Mouse (Mus musculus): ENCODE data around the gene Olfr633. TPM values are rescaled to one million over a fixed set of nuclear protein-coding genes. Genes with fewer than 3 reads are reported as not detected.

Gene Olfr633
- polyA plus RNA-seq (2015; fragmentation: Nextera tagmentation; extraction: Ambion mirVana): not detected in 2 replicates

GRCm38 (mm10) chr7:103944137-103944536, at the start of gene Olfr633:
Gene Olfr633, plus strand, starts transcription at chr7:103944437.

GRCm38 (mm10) chr7:103903187-103903586, 41.0 kb upstream of the Olfr633 start, which contains the start of gene Olfr65:
Gene Olfr65, plus strand, starts transcription at chr7:103903487.

GRCm38 (mm10) chr7:103928525-103928924, 15.7 kb upstream of the Olfr633 start, which contains the start of gene Olfr631:
Gene Olfr631, plus strand, starts transcription at chr7:103928825.

GRCm38 (mm10) chr7:103934264-103934663, 10.0 kb upstream of the Olfr633 start, which contains the start of gene Olfr632:
Gene Olfr632, plus strand, starts transcription at chr7:103934347.

GRCm38 (mm10) chr7:103970852-103971251, 26.6 kb downstream of the Olfr633 start, which contains the start of gene Olfr635:
Gene Olfr635, plus strand, starts transcription at chr7:103971152.

GRCm38 (mm10) chr7:103998446-103998845, 54.2 kb downstream of the Olfr633 start, which contains the start of gene Olfr638:
Gene Olfr638, plus strand, starts transcription at chr7:103998746.

Other genes starting within 250 kb of the Olfr633 start
- gene Olfr243, start 229.8 kb upstream of the Olfr633 start, polyA plus RNA-seq (2015; fragmentation: Nextera tagmentation; extraction: Ambion mirVana): not detected in 2 replicates
- gene Olfr628, start 214.1 kb upstream of the Olfr633 start, polyA plus RNA-seq (2015; fragmentation: Nextera tagmentation; extraction: Ambion mirVana): not detected in 2 replicates
- gene Olfr629, start 199.5 kb upstream of the Olfr633 start, polyA plus RNA-seq (2015; fragmentation: Nextera tagmentation; extraction: Ambion mirVana): not detected in 2 replicates
- gene Olfr630, start 187.1 kb upstream of the Olfr633 start, polyA plus RNA-seq (2015; fragmentation: Nextera tagmentation; extraction: Ambion mirVana): not detected in 2 replicates
- gene Olfr69, start 172.8 kb upstream of the Olfr633 start, polyA plus RNA-seq (2015; fragmentation: Nextera tagmentation; extraction: Ambion mirVana): not detected in 2 replicates
- gene Olfr68, start 164.7 kb upstream of the Olfr633 start, polyA plus RNA-seq (2015; fragmentation: Nextera tagmentation; extraction: Ambion mirVana): not detected in 2 replicates
- gene Olfr67, start 152.6 kb upstream of the Olfr633 start, polyA plus RNA-seq (2015; fragmentation: Nextera tagmentation; extraction: Ambion mirVana): not detected in 2 replicates
- 3,147 and 3,744 TPM in 2 replicates for gene Hbb-bt, start 130.4 kb upstream of the Olfr633 start, polyA plus RNA-seq (2015; fragmentation: Nextera tagmentation; extraction: Ambion mirVana)
- gene Hbb-bs, start 116.3 kb upstream of the Olfr633 start, polyA plus RNA-seq (2015; fragmentation: Nextera tagmentation; extraction: Ambion mirVana): 10,926 and 17,452 TPM in 2 replicates
- gene Hbb-bh2, start 103.9 kb upstream of the Olfr633 start, polyA plus RNA-seq (2015; fragmentation: Nextera tagmentation; extraction: Ambion mirVana): not detected in 2 replicates
- gene Hbb-bh1, start 101.3 kb upstream of the Olfr633 start, polyA plus RNA-seq (2015; fragmentation: Nextera tagmentation; extraction: Ambion mirVana): 0.39 TPM in 1 of 2 replicates, not detected in the other
- gene Hbb-y, start 91.2 kb upstream of the Olfr633 start, polyA plus RNA-seq (2015; fragmentation: Nextera tagmentation; extraction: Ambion mirVana): 2.0 and 5.8 TPM in 2 replicates
- gene Olfr66, start 58.2 kb upstream of the Olfr633 start, polyA plus RNA-seq (2015; fragmentation: Nextera tagmentation; extraction: Ambion mirVana): not detected in 2 replicates
- gene Olfr64, start 50.0 kb upstream of the Olfr633 start, polyA plus RNA-seq (2015; fragmentation: Nextera tagmentation; extraction: Ambion mirVana): not detected in 2 replicates
- gene Olfr65, start 41.0 kb upstream of the Olfr633 start, polyA plus RNA-seq (2015; fragmentation: Nextera tagmentation; extraction: Ambion mirVana): not detected in 2 replicates
- not detected in 2 replicates for gene Olfr631, start 15.6 kb upstream of the Olfr633 start, polyA plus RNA-seq (2015; fragmentation: Nextera tagmentation; extraction: Ambion mirVana)
- gene Olfr632, start 10.1 kb upstream of the Olfr633 start, polyA plus RNA-seq (2015; fragmentation: Nextera tagmentation; extraction: Ambion mirVana): not detected in 2 replicates
- gene Olfr635, start 26.7 kb downstream of the Olfr633 start, polyA plus RNA-seq (2015; fragmentation: Nextera tagmentation; extraction: Ambion mirVana): not detected in 2 replicates
- not detected in 2 replicates for gene Olfr638, start 54.3 kb downstream of the Olfr633 start, polyA plus RNA-seq (2015; fragmentation: Nextera tagmentation; extraction: Ambion mirVana)
- not detected in 2 replicates for gene Olfr639, start 72.9 kb downstream of the Olfr633 start, polyA plus RNA-seq (2015; fragmentation: Nextera tagmentation; extraction: Ambion mirVana)
- gene Olfr640, start 81.1 kb downstream of the Olfr633 start, polyA plus RNA-seq (2015; fragmentation: Nextera tagmentation; extraction: Ambion mirVana): not detected in 2 replicates
- not detected in 2 replicates for gene Olfr641, start 91.0 kb downstream of the Olfr633 start, polyA plus RNA-seq (2015; fragmentation: Nextera tagmentation; extraction: Ambion mirVana)
- gene Olfr642, start 108.2 kb downstream of the Olfr633 start, polyA plus RNA-seq (2015; fragmentation: Nextera tagmentation; extraction: Ambion mirVana): not detected in 2 replicates
- not detected in 2 replicates for gene 4930516K23Rik, start 117.0 kb downstream of the Olfr633 start, polyA plus RNA-seq (2015; fragmentation: Nextera tagmentation; extraction: Ambion mirVana)
- not detected in 2 replicates for gene Olfr644, start 127.4 kb downstream of the Olfr633 start, polyA plus RNA-seq (2015; fragmentation: Nextera tagmentation; extraction: Ambion mirVana)
- gene Olfr645, start 141.0 kb downstream of the Olfr633 start, polyA plus RNA-seq (2015; fragmentation: Nextera tagmentation; extraction: Ambion mirVana): not detected in 2 replicates
- not detected in 2 replicates for gene Olfr646, start 160.4 kb downstream of the Olfr633 start, polyA plus RNA-seq (2015; fragmentation: Nextera tagmentation; extraction: Ambion mirVana)
- not detected in 2 replicates for gene Ubqln5, start 185.4 kb downstream of the Olfr633 start, polyA plus RNA-seq (2015; fragmentation: Nextera tagmentation; extraction: Ambion mirVana)
- gene Olfr643, start 193.0 kb downstream of the Olfr633 start, polyA plus RNA-seq (2015; fragmentation: Nextera tagmentation; extraction: Ambion mirVana): not detected in 2 replicates
- not detected in 2 replicates for gene Ubqln3, start 198.8 kb downstream of the Olfr633 start, polyA plus RNA-seq (2015; fragmentation: Nextera tagmentation; extraction: Ambion mirVana)
- not detected in 2 replicates for gene Ubqlnl, start 206.1 kb downstream of the Olfr633 start, polyA plus RNA-seq (2015; fragmentation: Nextera tagmentation; extraction: Ambion mirVana)
- not detected in 2 replicates for gene Olfm5, start 220.4 kb downstream of the Olfr633 start, polyA plus RNA-seq (2015; fragmentation: Nextera tagmentation; extraction: Ambion mirVana)
- gene Olfr648, start 239.0 kb downstream of the Olfr633 start, polyA plus RNA-seq (2015; fragmentation: Nextera tagmentation; extraction: Ambion mirVana): 0.09 and 0.10 TPM in 2 replicates